Mouse (Mus musculus) cortical plate, adult 2 months (tissue): ENCODE measurements around the gene Ggcx.

Experiments used
- CTCF ChIP-seq: fragments of 200-500 bp; IDR thresholded peaks from 2 replicates; pipeline ENCODE4 v1.5.1; 2011; ENCODE audit warnings: mild to moderate bottlenecking, control low read depth, low read length; ENCODE audit not compliant: insufficient read depth; ENCODE audit errors: extremely low read depth
- POLR2A ChIP-seq: fragments of 200-500 bp; IDR thresholded peaks from 2 replicates; pipeline ENCODE4 v1.6.1; 2011; ENCODE audit warnings: mild to moderate bottlenecking, low read length, control low read depth; ENCODE audit not compliant: insufficient read depth; ENCODE audit errors: extremely low read depth

DNA sequence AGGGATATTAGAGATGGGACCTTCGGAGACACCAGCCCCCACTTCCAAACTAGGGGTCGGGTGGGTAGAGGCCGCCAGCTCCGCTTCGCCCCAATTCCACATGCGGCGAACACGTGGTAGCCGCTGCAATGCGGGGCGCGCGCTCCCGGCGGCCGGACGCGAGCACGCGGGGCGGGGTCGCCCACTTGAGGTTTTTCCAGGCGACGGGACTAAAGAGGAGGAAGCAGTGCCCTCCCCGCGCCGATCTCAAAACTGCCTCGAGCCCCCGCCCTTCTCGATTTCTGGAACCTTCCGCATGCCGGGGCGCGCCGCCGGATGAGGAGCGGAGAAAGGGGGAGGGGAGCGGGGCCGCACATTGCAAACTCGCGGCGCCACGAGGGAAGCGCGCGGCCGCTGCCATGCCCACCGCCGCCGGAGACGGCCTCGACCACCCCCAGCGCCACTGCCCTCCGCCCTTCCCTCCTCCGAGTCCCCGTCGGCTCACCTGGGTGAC lies 24.8 kb downstream of the Ggcx start:
- TF ChIP-seq POLR2A (no peak), CTCF (no peak)
